Mouse (Mus musculus) intestine, embryonic 15.5 days (tissue): ENCODE data around the gene Slc13a2. TPM values are rescaled to one million over a fixed set of nuclear protein-coding genes. Genes with fewer than 3 reads are reported as not detected.
A peak's percentile ranks its signal among the peaks of the same experiment; 100 is the strongest.

Experiments used
- ATAC-seq: fragments of 200-750 bp; cut with Nextera tagmentation; 2 replicates; pipeline ENCODE4 v1.8.0; 2017; ENCODE audit warnings: moderate TSS enrichment, moderate library complexity
- H3K27ac ChIP-seq: fragments of 300-500 bp; sonication (generic); 2 replicates; pipeline ENCODE4 v1.5.1; 2015; ENCODE audit warnings: mild to moderate bottlenecking, inconsistent platforms
- H3K27me3 ChIP-seq: fragments of 300-500 bp; sonication (generic); replicated peaks from 2 replicates; pipeline ENCODE4 v1.6.1; 2015; ENCODE audit warnings: inconsistent platforms
- H3K36me3 ChIP-seq: fragments of 300-500 bp; sonication (generic); 2 replicates; pipeline ENCODE4 v1.6.1; 2015; ENCODE audit warnings: inconsistent platforms
- H3K4me1 ChIP-seq: fragments of 300-500 bp; sonication (generic); replicated peaks from 2 replicates; pipeline ENCODE4 v1.6.1; 2015; ENCODE audit warnings: inconsistent platforms
- H3K4me2 ChIP-seq: fragments of 300-500 bp; sonication (generic); replicated peaks from 2 replicates; pipeline ENCODE4 v1.6.1; 2015; ENCODE audit warnings: mild to moderate bottlenecking, inconsistent platforms
- H3K4me3 ChIP-seq: fragments of 300-500 bp; sonication (generic); replicated peaks from 2 replicates; pipeline ENCODE4 v1.5.1; 2015; ENCODE audit warnings: inconsistent platforms
- H3K9ac ChIP-seq: fragments of 300-500 bp; sonication (generic); 2 replicates; pipeline ENCODE4 v1.6.1; 2015; ENCODE audit warnings: inconsistent platforms
- H3K9me3 ChIP-seq: fragments of 300-500 bp; sonication (generic); 2 replicates; pipeline ENCODE4 v1.6.1; 2016; ENCODE audit warnings: inconsistent platforms
- WGBS: fragments of 180-500 bp; shearing (Covaris S2); methylation state at CpG from one replicate; pipeline ENCODE4 v1.1.7; 2015; 5-methylcytosine and 5-hydroxymethylcytosine counted together
- polyA plus RNA-seq: library from polyadenylated mRNA; unstranded; fragments of >200 nt; fragmentation: Nextera tagmentation; extraction: Ambion mirVana; gene quantifications from 2 replicates; pipeline ENCODE4 v1.2.1, GENCODE M21; 2015

Slc13a2 gene
- polyA plus RNA-seq, 1 experiment from 2014 or later = 1.3 TPM

DNA sequence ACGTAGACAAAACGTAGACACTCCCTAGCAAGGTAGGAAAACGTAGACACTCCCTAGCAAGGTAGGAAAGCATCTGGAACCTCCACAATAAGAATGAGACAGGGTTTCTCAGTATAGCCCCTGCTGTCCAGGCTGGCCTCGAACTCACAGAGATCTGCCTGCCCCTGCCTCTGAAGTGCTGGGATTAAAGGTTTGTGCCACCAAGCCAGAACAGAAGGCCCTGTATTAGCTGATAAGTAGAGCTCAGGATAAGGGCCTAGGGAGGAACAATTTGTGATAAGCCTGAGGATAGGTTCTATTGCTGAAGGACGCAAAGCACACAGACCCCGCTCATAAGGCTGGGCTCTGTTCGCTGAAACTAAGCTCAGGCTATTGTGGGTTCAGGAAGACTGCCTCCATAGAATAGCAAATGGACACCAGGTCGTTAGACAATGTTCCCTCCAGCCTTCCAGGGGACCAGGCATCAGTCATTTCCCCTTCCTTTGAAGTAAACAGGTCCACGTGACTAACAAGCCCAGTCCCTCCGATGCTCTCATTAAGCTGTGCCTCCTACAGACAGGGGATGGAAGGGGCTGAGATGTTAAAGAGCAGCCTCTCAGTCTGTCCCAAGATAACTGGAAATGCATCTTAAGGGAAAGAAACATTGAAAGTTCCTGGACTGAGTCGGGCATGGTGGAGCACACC is 8.3 kb upstream of the Slc13a2 start:
- Histone ChIP-seq H3K9me3 (no peaks in the 10 kb centered on the region), H3K27ac (peak overlapping the region; percentile 48; the same call in 1 of the 2 replicates), H3K27me3 (no peaks in the 10 kb centered on the region), H3K4me2 (no peak overlapping the region), H3K4me3 (no peak overlapping the region), H3K36me3 (no peaks in the 10 kb centered on the region), H3K4me1 (peaks cover 13% of the 10 kb centered on the region), H3K9ac (no peak overlapping the region)
- no peak for ATAC-seq
- 53% methylated on average over 11 of the region's 11 CpGs for WGBS

DNA sequence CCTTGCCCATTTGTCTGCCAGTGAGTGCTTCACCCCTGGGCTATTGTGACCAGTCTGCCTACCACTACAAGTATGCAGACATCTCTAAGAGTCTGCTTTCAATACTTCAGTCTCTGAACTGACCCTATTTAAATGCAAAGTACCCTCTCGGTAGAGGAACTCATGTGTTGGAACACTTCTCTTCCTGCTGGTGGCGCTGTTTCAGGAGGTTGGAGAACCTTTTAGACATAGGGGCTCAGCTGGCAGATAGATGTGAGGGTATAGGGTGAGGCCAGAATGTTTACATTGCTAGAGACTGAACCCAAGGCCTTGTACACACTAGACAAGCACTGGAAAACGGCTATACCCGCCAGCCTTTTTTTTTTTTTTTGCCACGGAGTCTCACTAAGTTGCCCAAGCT is 6.3 kb upstream of the Slc13a2 start:
- Histone ChIP-seq H3K27me3 (no peaks in the 10 kb centered on the region), H3K4me3 (no peak overlapping the region), H3K9me3 (no peaks in the 10 kb centered on the region), H3K4me2 (no peak overlapping the region), H3K9ac (no peak overlapping the region), H3K4me1 (peaks cover 2% of the 10 kb centered on the region; the same call in 1 of the 2 replicates), H3K27ac (no peak overlapping the region), H3K36me3 (no peaks in the 10 kb centered on the region)
- WGBS = 68% methylated on average over 5 of the region's 5 CpGs
- no peak for ATAC-seq

DNA sequence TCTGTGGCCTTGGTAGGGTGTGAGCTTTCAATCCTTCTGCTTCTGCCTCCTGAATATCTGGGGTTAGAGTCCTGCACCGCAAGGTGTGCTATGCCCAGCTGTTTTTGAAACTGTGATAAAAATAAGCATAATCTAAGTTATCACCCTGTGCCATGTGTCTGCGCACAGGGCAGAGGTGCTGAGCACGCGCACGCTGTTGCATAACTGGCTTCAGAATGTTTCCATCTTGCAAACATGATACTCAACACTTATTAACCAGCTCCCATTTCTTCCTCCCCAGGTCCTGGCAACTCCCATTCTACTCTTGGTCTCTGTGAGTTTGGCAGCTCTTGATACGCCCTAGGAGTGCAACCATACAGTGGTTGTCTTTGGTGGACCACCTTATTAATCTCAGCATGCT is 5.6 kb upstream of the Slc13a2 start:
- Histone ChIP-seq H3K4me3 (no peak overlapping the region), H3K4me1 (peaks cover 2% of the 10 kb centered on the region; the same call in 1 of the 2 replicates), H3K27me3 (no peaks in the 10 kb centered on the region), H3K27ac (no peak overlapping the region; the same call in 1 of the 2 replicates), H3K9ac (no peak overlapping the region), H3K9me3 (no peaks in the 10 kb centered on the region), H3K4me2 (no peak overlapping the region), H3K36me3 (no peaks in the 10 kb centered on the region)
- peak; percentile 61 for ATAC-seq
- 75% methylated on average over 6 of the region's 6 CpGs for WGBS

DNA sequence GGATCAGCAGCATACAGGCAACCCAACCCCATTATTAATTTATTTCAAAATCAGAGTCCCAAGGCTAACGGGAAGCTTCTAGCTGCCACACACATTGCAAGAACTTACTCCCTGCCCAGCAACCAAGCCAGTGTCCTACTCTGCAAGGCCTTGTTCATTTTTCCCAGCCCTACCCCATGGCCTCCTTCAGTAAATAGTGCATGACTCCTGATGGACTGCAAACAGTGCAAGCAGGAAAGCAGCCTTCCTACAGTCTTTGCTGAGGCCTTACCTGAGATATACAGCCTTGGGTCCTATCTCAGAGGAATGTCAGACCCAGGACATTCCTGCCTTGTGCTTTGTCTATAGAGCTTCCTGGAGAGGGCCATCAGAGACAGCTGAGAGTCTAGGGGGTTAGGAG is 3.6 kb upstream of the Slc13a2 start:
- Histone ChIP-seq H3K27ac (no peak overlapping the region), H3K36me3 (no peaks in the 10 kb centered on the region), H3K9me3 (no peaks in the 10 kb centered on the region), H3K4me3 (no peak overlapping the region), H3K9ac (no peak overlapping the region), H3K4me2 (no peak overlapping the region), H3K27me3 (0 out of 2 replicates have a peak, but pooled peaks cover 4% of the 10 kb centered on the region), H3K4me1 (peaks cover 5% of the 10 kb centered on the region; the same call in 1 of the 2 replicates)
- ATAC-seq = no peak
- 58% methylated on average over 1 of the region's 1 CpGs for WGBS

DNA sequence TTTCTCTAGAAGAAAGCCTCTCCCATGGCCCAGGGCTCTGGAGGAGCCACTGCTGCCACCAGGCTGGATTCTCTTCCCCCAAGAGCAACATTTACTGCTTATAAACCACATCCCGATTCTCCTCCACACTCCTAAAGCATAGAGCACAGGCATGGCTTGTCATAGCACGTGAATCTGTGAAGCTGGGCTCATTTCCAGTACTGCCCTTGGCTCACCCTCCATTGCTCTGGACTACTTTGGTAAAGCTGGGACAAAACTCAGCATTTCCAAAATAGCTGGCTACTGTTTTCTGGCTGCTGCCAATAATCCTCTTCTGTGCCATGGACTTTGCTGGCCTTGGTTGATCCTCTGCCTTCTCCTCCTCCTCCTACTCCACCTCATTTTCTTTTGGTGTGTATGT is 2.3 kb upstream of the Slc13a2 start:
- no peak for ATAC-seq
- no peaks in the 10 kb centered on the region for H3K36me3 ChIP-seq
- H3K4me3 ChIP-seq = no peak overlapping the region
- no peak overlapping the region for H3K27ac ChIP-seq
- no peak overlapping the region for H3K4me2 ChIP-seq
- no peak overlapping the region for H3K9ac ChIP-seq
- 72% methylated on average over 2 of the region's 2 CpGs for WGBS
- H3K27me3 ChIP-seq = 0 out of 2 replicates have a peak, but pooled peaks cover 4% of the 10 kb centered on the region
- H3K9me3 ChIP-seq = no peaks in the 10 kb centered on the region
- peaks cover 5% of the 10 kb centered on the region; the same call in 1 of the 2 replicates for H3K4me1 ChIP-seq

DNA sequence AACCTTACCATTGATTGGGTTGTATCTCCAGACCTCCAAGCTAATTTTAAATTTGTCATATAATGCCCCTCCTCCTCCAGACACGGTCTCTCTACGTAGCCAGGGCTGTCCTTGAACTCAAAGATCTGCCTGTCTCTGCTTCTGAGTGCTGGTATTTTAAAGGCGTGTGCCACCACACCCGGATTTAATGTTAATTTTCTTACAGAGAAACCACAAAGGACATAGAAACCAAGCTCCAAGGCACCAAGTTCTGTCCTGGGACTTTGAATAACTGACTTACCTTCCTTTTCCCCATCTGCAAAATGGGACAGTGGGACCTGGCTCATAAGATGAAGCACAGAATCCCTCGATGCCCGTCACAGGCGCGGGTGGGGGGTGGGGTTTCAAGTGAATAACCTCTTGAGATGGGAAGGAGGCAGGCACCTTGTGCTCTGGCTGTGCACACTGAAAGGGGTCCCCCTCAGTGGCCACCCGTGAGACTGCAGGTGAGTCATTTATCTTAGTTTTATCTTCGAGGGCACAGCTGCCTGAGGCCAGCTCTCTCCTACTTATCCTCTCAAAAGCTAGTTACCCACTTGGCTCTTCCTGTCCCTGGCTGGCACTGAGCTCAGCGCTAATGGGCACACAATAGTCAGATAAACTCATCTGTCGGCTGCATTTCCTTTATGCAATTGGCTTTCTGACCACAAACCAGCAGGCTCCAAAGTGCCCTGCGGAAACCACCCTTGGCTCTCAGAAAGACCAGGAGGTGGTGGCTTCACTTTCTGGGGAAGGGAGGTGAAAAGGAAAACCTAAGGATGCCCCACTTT is 612 bp downstream of the Slc13a2 start:
- 0 out of 2 replicates have a peak, but pooled peaks cover 4% of the 10 kb centered on the region for H3K27me3 ChIP-seq
- no peak overlapping the region for H3K9ac ChIP-seq
- no peak overlapping the region for H3K4me3 ChIP-seq
- no peak overlapping the region for H3K4me2 ChIP-seq
- no peaks in the 10 kb centered on the region for H3K36me3 ChIP-seq
- 64% methylated on average over 13 of the region's 13 CpGs for WGBS
- peaks cover 5% of the 10 kb centered on the region; the same call in 1 of the 2 replicates for H3K4me1 ChIP-seq
- H3K27ac ChIP-seq = no peak overlapping the region; the same call in 1 of the 2 replicates
- no peak for ATAC-seq
- H3K9me3 ChIP-seq = no peaks in the 10 kb centered on the region

DNA sequence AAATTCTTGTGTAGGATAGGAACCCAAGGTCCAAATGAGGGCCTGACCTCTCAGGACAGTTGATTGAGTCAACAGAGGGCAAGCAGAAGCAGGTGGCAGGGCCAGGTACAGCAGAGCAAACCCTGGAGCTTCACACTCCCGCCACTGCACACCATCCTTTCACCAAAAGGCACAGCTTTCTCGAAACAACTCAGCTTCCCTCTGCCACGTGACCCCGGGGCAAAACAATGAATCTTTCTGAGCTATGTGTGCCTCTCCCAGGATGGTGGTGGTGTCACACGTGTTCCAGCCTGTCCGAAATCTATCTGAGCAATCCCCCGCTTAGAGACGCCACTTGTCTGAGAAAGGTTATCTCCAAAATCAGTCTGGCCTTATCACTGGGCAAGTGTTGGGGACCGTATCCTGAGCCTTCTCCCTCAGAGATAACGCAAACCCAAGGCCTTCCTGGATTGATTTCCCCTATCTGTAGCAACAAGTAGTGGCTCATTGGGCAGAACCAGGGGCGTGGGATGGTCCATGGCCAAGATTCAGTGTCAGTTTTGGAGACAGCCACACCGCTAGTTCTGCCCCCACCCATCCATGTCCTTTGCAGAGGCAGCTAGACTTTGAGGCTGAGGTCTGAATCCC is 1.6 kb downstream of the Slc13a2 start:
- Histone ChIP-seq H3K4me2 (no peak overlapping the region), H3K27ac (no peak overlapping the region), H3K4me3 (no peak overlapping the region), H3K27me3 (0 out of 2 replicates have a peak, but pooled peaks cover 4% of the 10 kb centered on the region), H3K9ac (no peak overlapping the region), H3K4me1 (peaks cover 5% of the 10 kb centered on the region; the same call in 1 of the 2 replicates), H3K36me3 (no peaks in the 10 kb centered on the region), H3K9me3 (no peaks in the 10 kb centered on the region)
- WGBS = 60% methylated on average over 12 of the region's 12 CpGs
- no peak for ATAC-seq

DNA sequence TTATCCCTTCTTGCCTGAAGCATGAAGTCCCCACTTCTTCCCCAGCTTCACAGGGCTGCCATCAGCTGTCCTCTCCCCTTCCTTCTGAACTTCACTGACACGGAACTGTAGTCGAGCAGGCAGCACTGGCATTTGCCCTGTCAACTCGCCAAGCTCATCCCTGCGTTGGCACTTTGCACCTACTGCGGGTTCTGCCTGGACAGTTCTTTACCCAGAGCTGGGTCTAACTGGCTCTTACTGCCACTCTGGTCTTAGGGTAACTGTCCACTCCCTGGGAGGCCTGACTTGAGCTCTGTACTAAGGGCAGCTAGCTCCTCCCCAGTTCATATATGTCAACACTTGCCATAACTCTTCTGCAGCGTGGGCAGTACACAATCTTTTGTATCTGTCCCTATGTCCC is 5.2 kb downstream of the Slc13a2 start:
- Histone ChIP-seq H3K4me2 (no peak overlapping the region), H3K9me3 (no peaks in the 10 kb centered on the region), H3K9ac (no peak overlapping the region), H3K27me3 (0 out of 2 replicates have a peak, but pooled peaks cover 4% of the 10 kb centered on the region), H3K27ac (no peak overlapping the region), H3K4me3 (no peak overlapping the region), H3K36me3 (no peaks in the 10 kb centered on the region), H3K4me1 (no peaks in the 10 kb centered on the region)
- whole genome bisulfite sequencing = 83% methylated on average over 6 of the region's 6 CpGs
- ATAC-seq = no peak

DNA sequence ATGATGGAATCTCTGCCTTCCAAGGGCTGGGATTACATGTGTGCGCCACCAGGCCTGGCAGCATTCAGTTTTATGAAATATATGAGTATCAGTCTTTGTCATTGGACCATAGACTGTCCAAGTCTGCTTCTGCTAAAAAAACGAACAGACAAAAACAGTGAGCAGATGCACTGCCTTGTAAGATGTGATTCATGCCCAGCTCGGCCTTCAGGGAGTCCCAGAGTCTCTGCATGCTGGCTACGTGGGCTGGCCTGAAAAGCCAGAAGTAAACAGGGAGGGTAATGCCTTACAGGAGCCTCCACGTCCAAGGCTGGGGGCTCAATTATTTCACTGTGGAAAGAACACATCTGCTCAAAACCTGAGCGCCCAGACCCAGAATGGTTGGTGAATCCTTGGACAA is 9.2 kb downstream of the Slc13a2 start:
- no peak overlapping the region for H3K9ac ChIP-seq
- H3K4me3 ChIP-seq = no peak overlapping the region
- no peaks in the 10 kb centered on the region for H3K36me3 ChIP-seq
- no peak for ATAC-seq
- 0 out of 2 replicates have a peak, but pooled peaks cover 3% of the 10 kb centered on the region for H3K4me1 ChIP-seq
- H3K9me3 ChIP-seq = no peaks in the 10 kb centered on the region
- no peaks in the 10 kb centered on the region for H3K27me3 ChIP-seq
- no peak overlapping the region for H3K27ac ChIP-seq
- no peak overlapping the region for H3K4me2 ChIP-seq
- WGBS = 65% methylated on average over 6 of the region's 6 CpGs

DNA sequence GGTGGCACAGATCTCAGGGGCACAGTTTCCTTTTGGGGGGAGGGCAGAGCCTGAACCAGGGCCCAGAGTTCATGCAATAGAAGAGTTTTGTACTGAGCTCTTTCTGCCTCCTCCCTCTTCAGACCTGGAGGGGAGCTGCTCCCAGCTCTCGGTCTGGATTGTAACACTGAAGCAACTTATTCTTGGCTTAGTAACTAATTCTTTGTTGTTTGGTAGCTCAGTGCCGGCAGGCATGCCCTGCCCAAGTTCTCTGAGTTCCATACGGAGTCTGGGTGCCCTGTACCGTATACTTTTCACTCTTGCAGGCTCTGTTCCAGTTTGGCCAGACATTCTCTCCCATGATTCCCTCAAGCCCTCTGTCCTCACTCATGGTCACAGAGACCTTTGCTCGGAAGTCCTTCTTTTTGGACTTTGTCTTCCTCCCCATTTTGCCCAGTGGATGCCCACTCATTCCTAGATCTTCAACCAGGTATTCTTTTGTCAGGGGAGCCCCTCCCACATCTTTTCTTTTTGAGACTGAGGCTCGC is 9.6 kb downstream of the Slc13a2 start:
- 77% methylated on average over 6 of the region's 6 CpGs for WGBS
- Histone ChIP-seq H3K9ac (no peak overlapping the region), H3K36me3 (no peaks in the 10 kb centered on the region), H3K27me3 (no peaks in the 10 kb centered on the region), H3K4me1 (0 out of 2 replicates have a peak, but pooled peaks cover 3% of the 10 kb centered on the region), H3K4me3 (no peak overlapping the region), H3K4me2 (no peak overlapping the region), H3K27ac (no peak overlapping the region), H3K9me3 (no peaks in the 10 kb centered on the region)
- ATAC-seq = no peak

DNA sequence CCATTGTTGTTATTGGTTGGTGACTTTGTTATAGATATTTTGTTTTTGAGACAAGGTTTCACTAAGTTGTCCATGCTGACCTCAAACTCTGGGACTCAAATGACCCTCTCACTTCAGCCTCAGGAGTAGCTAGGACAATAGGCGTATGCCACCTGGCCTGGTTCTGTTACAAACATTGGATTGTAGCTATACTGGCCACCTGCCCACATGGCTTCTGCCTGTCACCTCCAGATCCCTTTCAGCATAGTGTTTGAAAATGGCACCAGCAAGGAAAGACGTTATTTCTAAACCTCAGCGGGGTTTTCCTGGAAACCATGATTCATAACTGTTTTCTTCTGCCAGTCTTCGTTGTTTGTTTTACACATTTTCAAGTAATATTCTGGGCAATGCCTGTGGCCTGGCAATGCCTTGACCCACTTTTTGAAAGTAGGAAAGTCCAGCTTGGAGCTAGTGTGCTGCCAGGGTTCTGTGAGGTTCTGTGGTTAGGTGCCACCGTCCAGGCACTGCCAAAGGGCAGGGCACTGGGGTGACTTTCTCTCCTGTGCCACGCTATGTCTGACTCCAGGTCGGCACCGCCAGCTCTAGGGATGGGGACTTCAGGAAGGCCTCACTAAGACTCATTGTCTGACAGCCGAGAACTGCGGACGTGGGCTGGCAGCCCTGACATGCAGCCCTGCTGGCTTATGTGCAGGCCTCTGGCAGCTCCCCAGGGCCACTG is 10.3 kb downstream of the Slc13a2 start:
- no peak overlapping the region for H3K4me3 ChIP-seq
- no peak overlapping the region for H3K27ac ChIP-seq
- no peaks in the 10 kb centered on the region for H3K27me3 ChIP-seq
- H3K4me2 ChIP-seq = no peak overlapping the region
- H3K4me1 ChIP-seq = 0 out of 2 replicates have a peak, but pooled peaks cover 3% of the 10 kb centered on the region
- no peaks in the 10 kb centered on the region for H3K9me3 ChIP-seq
- H3K9ac ChIP-seq = no peak overlapping the region
- H3K36me3 ChIP-seq = no peaks in the 10 kb centered on the region
- ATAC-seq = no peak
- 82% methylated on average over 11 of the region's 11 CpGs for WGBS
